Mouse (Mus musculus) midbrain, embryonic 16.5 days (tissue): ENCODE data around the gene Tlx1. TPM values are rescaled to one million over a fixed set of nuclear protein-coding genes. Genes with fewer than 3 reads are reported as not detected.

ENCODE experiments used
- ATAC-seq: fragments of 200-750 bp; cut with Nextera tagmentation; 2 replicates; pipeline ENCODE4 v1.8.0; 2017; ENCODE audit warnings: moderate TSS enrichment
- H3K27ac ChIP-seq: fragments of 300-500 bp; sonication (generic); 2 replicates; pipeline ENCODE4 v1.5.1; 2014; ENCODE audit warnings: mild to moderate bottlenecking, low read length, mixed read lengths
- H3K27me3 ChIP-seq: fragments of 300-500 bp; sonication (generic); 2 replicates; pipeline ENCODE4 v1.6.1; 2014; ENCODE audit warnings: low read depth, low read length, mixed read lengths; ENCODE audit not compliant: control insufficient read depth, insufficient read depth
- H3K36me3 ChIP-seq: fragments of 300-500 bp; sonication (generic); 2 replicates; pipeline ENCODE4 v1.6.1; 2014; ENCODE audit warnings: mild to moderate bottlenecking, low read length, moderate library complexity, mixed read lengths; ENCODE audit not compliant: control insufficient read depth, insufficient read depth
- H3K4me1 ChIP-seq: fragments of 300-500 bp; sonication (generic); 2 replicates; pipeline ENCODE4 v1.6.1; 2014; ENCODE audit warnings: mild to moderate bottlenecking, low read length, mixed read lengths; ENCODE audit not compliant: control insufficient read depth, insufficient read depth
- H3K4me2 ChIP-seq: fragments of 300-500 bp; sonication (generic); 2 replicates; pipeline ENCODE4 v1.6.1; 2014; ENCODE audit warnings: mild to moderate bottlenecking, low read length, mixed read lengths
- H3K4me3 ChIP-seq: fragments of 300-500 bp; sonication (generic); 2 replicates; pipeline ENCODE4 v1.5.1; 2014; ENCODE audit warnings: low read depth, mild to moderate bottlenecking, low read length, moderate library complexity, mixed read lengths
- H3K9ac ChIP-seq: fragments of 300-500 bp; sonication (generic); 2 replicates; pipeline ENCODE4 v1.6.1; 2014; ENCODE audit warnings: low read depth, low read length, mixed read lengths
- H3K9me3 ChIP-seq: fragments of 300-500 bp; sonication (generic); replicated peaks from 2 replicates; pipeline ENCODE4 v1.6.1; 2014; ENCODE audit warnings: mild to moderate bottlenecking, low read length, mixed read lengths; ENCODE audit not compliant: control insufficient read depth, poor library complexity, severe bottlenecking
- WGBS: fragments of 180-500 bp; shearing (Covaris S2); extraction: QIAGEN DNeasy Blood & Tissue Kit; methylation state at CpG from one replicate; pipeline ENCODE4 v1.1.7; 2014; 5-methylcytosine and 5-hydroxymethylcytosine counted together
- polyA plus RNA-seq: library from polyadenylated mRNA; unstranded; fragments of >200 nt; fragmentation: Nextera tagmentation; extraction: Ambion mirVana; gene quantifications from 2 replicates; pipeline ENCODE4 v1.2.1, GENCODE M21; 2015

The Tlx1 gene
- polyA plus RNA-seq, 1 experiment from 2014 or later: not detected

GRCm38 (mm10) chr19:45142531-45142930 lies 7.9 kb upstream of the Tlx1 start:
- 9% methylated on average over 3 of the region's 3 CpGs for WGBS
- ATAC-seq: no peak

DNA sequence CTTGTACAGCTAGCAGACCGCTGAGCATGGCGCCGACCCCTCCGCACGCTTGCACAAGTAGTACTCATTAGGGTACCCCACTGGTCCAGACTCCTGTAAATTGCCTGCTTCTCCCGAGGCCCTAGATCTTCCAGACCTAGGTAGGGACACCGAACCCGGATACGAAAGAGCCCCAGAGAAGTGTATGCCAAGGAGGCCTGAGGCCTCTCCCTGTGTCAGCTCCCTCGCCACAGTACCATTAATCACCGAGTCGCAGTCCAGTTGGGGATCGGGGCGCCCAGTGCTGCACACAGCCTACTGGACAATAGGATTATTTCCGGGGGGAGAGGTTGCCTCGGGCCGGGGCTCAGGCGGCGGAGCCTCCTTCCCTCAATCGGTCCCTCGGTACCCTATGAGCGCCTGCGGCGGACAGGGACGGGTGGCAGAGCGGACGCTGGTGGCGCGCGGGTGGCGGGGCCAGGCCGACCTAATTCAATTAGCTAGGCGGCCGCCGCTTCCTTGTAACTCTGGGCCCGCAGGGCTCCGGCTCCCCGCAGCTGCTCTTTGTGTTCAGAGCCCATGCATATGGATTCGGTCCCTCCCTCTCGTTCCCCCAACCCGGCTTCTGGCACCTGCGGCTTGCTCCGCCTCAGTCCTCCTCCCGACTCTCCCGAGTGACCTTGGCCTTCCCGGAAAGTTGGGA lies 7.1 kb upstream of the Tlx1 start:
- peaks cover 99% of the 10 kb centered on the region for H3K27me3 ChIP-seq
- H3K36me3 ChIP-seq: no peaks in the 10 kb centered on the region
- H3K27ac ChIP-seq: no peak overlapping the region
- no peak for ATAC-seq
- H3K9ac ChIP-seq: no peak overlapping the region
- H3K4me2 ChIP-seq: peak overlapping the region; percentile 43
- no peaks in the 10 kb centered on the region for H3K9me3 ChIP-seq
- H3K4me1 ChIP-seq: 0 out of 2 replicates have a peak, but pooled peaks cover 2% of the 10 kb centered on the region
- WGBS: under 1% methylated on average over 46 of the region's 46 CpGs
- H3K4me3 ChIP-seq: no peak overlapping the region

More at GRCm38 (mm10) chr19:45142531-45142930, 7.9 kb upstream of the Tlx1 start:
- H3K36me3 ChIP-seq: no peaks in the 10 kb centered on the region
- H3K27me3 ChIP-seq: peaks cover 96% of the 10 kb centered on the region
- no peak overlapping the region for H3K4me2 ChIP-seq
- H3K9ac ChIP-seq: no peak overlapping the region
- no peaks in the 10 kb centered on the region for H3K9me3 ChIP-seq
- no peak overlapping the region for H3K4me3 ChIP-seq
- H3K27ac ChIP-seq: no peak overlapping the region
- 0 out of 2 replicates have a peak, but pooled peaks cover 2% of the 10 kb centered on the region for H3K4me1 ChIP-seq

DNA sequence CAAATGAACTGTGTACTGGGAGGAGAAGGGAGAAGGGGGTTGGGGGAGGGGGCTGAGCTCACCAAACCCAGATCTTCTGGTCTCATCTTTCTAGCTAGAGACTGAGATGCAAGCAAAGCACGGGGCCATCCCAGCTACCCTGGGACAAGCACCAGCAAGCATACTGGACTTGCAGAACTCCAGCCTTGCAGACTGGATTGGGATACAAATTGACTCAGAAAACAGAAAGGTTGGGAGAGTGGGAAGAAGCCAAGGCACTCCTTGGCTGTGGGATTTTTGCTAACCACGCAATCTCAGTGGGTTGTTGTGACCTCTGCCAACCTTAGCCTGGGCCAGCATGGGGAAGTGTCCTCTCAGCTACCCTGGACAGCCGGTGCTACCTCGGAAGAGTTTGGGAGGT lies 3.4 kb upstream of the Tlx1 start:
- no peak for ATAC-seq
- H3K4me3 ChIP-seq: no peak overlapping the region
- no peaks in the 10 kb centered on the region for H3K9me3 ChIP-seq
- peaks cover 89% of the 10 kb centered on the region for H3K27me3 ChIP-seq
- H3K27ac ChIP-seq: no peak overlapping the region
- WGBS: under 1% methylated on average over 4 of the region's 4 CpGs
- no peak overlapping the region for H3K9ac ChIP-seq
- no peak overlapping the region for H3K4me2 ChIP-seq
- no peaks in the 10 kb centered on the region for H3K36me3 ChIP-seq
- H3K4me1 ChIP-seq: peaks cover 10% of the 10 kb centered on the region; the same call in 1 of the 2 replicates

DNA sequence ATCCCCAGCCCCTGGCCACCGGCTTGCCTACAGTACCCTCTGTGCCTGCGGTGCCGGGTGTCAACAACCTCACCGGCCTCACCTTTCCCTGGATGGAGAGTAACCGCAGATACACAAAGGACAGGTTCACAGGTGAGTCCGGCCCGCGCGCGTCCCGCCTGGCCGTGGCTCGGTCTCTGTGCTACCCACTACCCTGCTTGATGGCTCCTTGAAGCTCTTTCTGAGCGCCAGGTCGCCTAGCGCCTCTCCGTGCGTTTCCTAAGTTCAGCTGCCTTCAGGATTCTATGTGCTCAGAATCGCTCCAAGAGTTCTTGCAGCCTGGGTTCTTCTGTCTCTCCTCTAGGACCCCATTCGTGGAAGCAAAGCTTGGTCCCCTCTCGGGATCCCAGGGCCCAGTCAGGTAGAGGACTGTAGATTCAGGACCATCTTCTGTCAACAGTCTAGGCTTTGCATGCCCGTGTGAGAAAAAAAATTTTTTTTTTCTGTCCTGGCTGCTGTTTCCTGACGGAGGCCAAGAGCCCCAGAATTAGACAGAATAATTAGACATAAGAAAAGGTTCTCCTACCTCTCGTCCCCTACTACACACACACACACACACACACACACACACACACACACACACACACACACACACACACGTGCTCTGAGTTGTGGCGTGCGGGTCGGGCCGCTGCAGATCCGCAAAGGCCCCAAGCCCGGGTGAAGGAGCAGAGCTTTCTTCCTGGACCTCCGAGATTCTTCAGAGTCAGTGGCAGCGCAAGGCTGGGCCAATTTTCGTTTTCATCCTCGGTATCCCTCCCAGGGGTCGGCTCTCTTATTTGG lies 1.1 kb downstream of the Tlx1 start:
- Histone ChIP-seq H3K27ac (no peak overlapping the region), H3K4me3 (no peak overlapping the region), H3K4me1 (peaks cover 8% of the 10 kb centered on the region; the same call in 1 of the 2 replicates), H3K36me3 (no peaks in the 10 kb centered on the region), H3K9ac (no peak overlapping the region), H3K4me2 (no peak overlapping the region), H3K27me3 (peaks cover 77% of the 10 kb centered on the region), H3K9me3 (no peaks in the 10 kb centered on the region)
- ATAC-seq: no peak
- 2% methylated on average over 36 of the region's 36 CpGs for WGBS

DNA sequence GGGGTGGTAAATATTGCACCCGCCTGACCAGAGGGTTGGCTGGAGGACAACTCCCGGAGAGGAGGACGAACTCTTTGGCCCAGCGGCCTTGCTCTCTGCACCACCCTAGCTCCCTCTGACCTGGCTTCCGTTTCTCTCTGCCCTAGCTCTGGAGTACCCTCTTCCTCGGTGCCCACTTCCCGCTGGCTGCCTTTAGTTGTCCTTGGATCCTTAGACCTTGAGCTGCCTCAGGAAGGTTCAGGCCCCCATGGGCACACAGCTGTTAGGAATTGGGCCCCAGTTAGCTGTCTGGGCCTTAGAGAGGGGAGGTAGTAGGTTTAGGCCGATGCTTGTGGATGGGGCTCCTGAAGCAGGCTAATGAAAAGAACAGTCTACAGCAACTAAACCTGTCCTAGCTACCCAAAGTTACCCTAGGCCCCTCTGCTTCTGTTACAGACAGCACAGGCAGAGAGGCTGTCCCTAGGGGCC lies 1.7 kb downstream of the Tlx1 start:
- peaks cover 76% of the 10 kb centered on the region for H3K27me3 ChIP-seq
- WGBS: 7% methylated on average over 8 of the region's 8 CpGs
- H3K9me3 ChIP-seq: no peaks in the 10 kb centered on the region
- no peak for ATAC-seq
- no peak overlapping the region for H3K4me3 ChIP-seq
- no peaks in the 10 kb centered on the region for H3K36me3 ChIP-seq
- H3K27ac ChIP-seq: no peak overlapping the region
- no peak overlapping the region for H3K9ac ChIP-seq
- H3K4me1 ChIP-seq: peaks cover 8% of the 10 kb centered on the region; the same call in 1 of the 2 replicates
- H3K4me2 ChIP-seq: no peak overlapping the region

- no peak overlapping the region for H3K4me2 ChIP-seq
- H3K4me3 ChIP-seq: no peak overlapping the region
- no peaks in the 10 kb centered on the region for H3K36me3 ChIP-seq
- under 1% methylated on average over 44 of the region's 44 CpGs for WGBS
- no peak for ATAC-seq
- H3K27ac ChIP-seq: no peak overlapping the region
- H3K9ac ChIP-seq: no peak overlapping the region
- peaks cover 8% of the 10 kb centered on the region; the same call in 1 of the 2 replicates for H3K4me1 ChIP-seq
- H3K9me3 ChIP-seq: no peaks in the 10 kb centered on the region
- H3K27me3 ChIP-seq: peaks cover 76% of the 10 kb centered on the region
These were observed 3.0 kb downstream of the Tlx1 start for GRCm38 (mm10) chr19:45153311-45154058.

- no peaks in the 10 kb centered on the region for H3K9me3 ChIP-seq
- no peaks in the 10 kb centered on the region for H3K36me3 ChIP-seq
- H3K27me3 ChIP-seq: peaks cover 76% of the 10 kb centered on the region
- H3K4me2 ChIP-seq: no peak overlapping the region
- H3K4me1 ChIP-seq: peaks cover 8% of the 10 kb centered on the region; the same call in 1 of the 2 replicates
- ATAC-seq: no peak
- H3K27ac ChIP-seq: no peak overlapping the region
- no peak overlapping the region for H3K9ac ChIP-seq
- no peak overlapping the region for H3K4me3 ChIP-seq
- under 1% methylated on average over 15 of the region's 24 CpGs for WGBS
These were observed 3.5 kb downstream of the Tlx1 start for GRCm38 (mm10) chr19:45154059-45154386.

DNA sequence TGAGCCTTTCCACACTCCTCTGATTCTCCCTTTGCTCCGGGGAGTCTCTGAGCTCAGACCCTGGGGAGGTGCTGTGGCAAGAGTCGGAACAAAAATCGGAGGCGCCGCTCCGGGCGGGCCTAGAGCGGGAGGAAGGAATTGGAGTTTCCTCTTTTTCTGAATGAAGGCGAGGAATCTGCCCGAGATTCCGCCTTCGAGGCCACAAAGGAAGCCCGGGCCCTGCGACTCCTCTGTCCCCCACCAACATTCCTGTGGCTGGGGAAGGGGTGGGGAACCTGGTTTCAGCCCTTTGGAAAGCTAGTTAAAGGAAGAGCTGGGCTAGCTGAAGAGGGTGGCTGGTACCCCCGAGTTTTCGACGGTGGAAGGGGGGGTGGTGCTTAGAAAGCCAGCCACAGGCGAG lies 4.0 kb downstream of the Tlx1 start:
- Histone ChIP-seq H3K4me3 (no peak overlapping the region), H3K9me3 (no peaks in the 10 kb centered on the region), H3K27me3 (peaks cover 76% of the 10 kb centered on the region), H3K9ac (no peak overlapping the region), H3K4me2 (no peak overlapping the region), H3K4me1 (peaks cover 8% of the 10 kb centered on the region; the same call in 1 of the 2 replicates), H3K36me3 (no peaks in the 10 kb centered on the region), H3K27ac (no peak overlapping the region)
- ATAC-seq: no peak
- under 1% methylated on average over 18 of the region's 18 CpGs for WGBS
